Mouse (Mus musculus) cerebellum, adult 2 months (tissue): ENCODE data around the gene Slc46a1.

Experiments
- CTCF ChIP-seq: fragments of 200-500 bp; IDR thresholded peaks from 2 replicates; pipeline ENCODE4 v1.5.1; 2011; ENCODE audit warnings: low read depth, mild to moderate bottlenecking, control low read depth, low read length, moderate library complexity, borderline replicate concordance; ENCODE audit not compliant: insufficient read depth
- POLR2A ChIP-seq: fragments of 200-500 bp; IDR thresholded peaks from 2 replicates; pipeline ENCODE4 v1.6.1; 2011; ENCODE audit warnings: low read length, control low read depth, borderline replicate concordance; ENCODE audit not compliant: insufficient read depth

DNA sequence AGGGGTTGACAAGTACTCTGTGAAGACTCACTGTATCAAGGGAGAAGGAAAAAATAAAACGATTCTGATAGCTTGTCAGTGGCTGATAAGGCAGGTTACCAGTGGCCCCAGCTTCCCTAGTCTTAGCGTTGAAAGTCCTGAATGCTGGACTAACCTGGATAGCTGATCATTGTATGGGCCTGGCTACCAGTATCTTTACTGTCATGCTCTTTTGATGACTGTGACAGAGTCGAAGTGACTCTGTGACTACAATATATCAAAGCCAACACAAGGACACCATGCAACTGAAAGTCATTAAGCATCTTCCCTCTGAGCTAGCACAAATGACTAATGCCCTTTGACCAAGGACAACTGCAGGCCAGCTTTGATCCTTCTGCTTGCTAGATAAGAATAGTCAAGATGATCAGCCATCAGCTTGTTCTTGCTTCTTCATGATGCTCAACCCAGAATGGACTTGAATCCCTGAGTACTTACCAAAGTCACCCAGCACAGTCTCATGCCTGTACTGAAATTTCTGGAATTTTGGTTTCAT lies 27.0 kb upstream of the Slc46a1 start:
- TF ChIP-seq CTCF, result no peak
- no peak for TF ChIP-seq POLR2A
